Comparison of ENCODE assay signal across 13 mouse cellular contexts in genomic region chr13:27996557-27996956, GRCm38 (mm10). TPM values are rescaled to one million over a fixed set of nuclear protein-coding genes. Genes with fewer than 3 reads are reported as not detected.
DNase-seq lines count a peak whose midpoint lies in the region; ATAC-seq and TF ChIP-seq lines count a peak whose summit lies in the region.
"Not testable (repeated sequence)": the region's sequence is repeated elsewhere in the genome, so short reads cannot be mapped to it uniquely, and the experiment has no call there.
"Had no signal": no experiment of that assay in that cellular context is flagged by ENCODE, and none has a peak within 500 bp of the region (broad histone marks: within the 10 kb centered on the region; RNA-seq: fewer than 3 reads in every experiment).

No protein-coding gene starts in this region.

- not testable (repeated sequence) for H3K4me3 ChIP-seq in kidney, embryonic 15.5 days (replicated peaks); lung, embryonic 14.5 days (ENCODE audit: low read depth, low read length); stomach, embryonic 14.5 days (ENCODE audit: low read depth, low read length)

- not testable (repeated sequence) for H3K27me3 ChIP-seq in kidney, embryonic 15.5 days; lung, embryonic 14.5 days (ENCODE audit: insufficient read depth, low read length); stomach, embryonic 14.5 days (ENCODE audit: control insufficient read depth, insufficient read depth, low read length)

- H3K4me2 ChIP-seq in kidney, embryonic 15.5 days; lung, embryonic 14.5 days; stomach, embryonic 14.5 days (replicated peaks; ENCODE audit: low read depth, low read length): not testable (repeated sequence)

- H3K4me1 ChIP-seq in kidney, embryonic 15.5 days; lung, embryonic 14.5 days (ENCODE audit: insufficient read depth); stomach, embryonic 14.5 days (ENCODE audit: control insufficient read depth, insufficient read depth, low read length): not testable (repeated sequence)

- H3K27ac ChIP-seq in kidney, embryonic 15.5 days; lung, embryonic 14.5 days (ENCODE audit: low read depth); stomach, embryonic 14.5 days (ENCODE audit: low read length): not testable (repeated sequence)

- DNase-seq in gonadal fat pad, adult 2 months (ENCODE audit: low read depth) = peak; percentile 14
- peak; percentile 22 for DNase-seq in kidney, adult 11 months
- peak; percentile 1 to 38 for DNase-seq in kidney, postnatal 36 days
- peak; percentile 43 for DNase-seq in lung, embryonic 14.5 days

- not testable (repeated sequence) for H3K9me3 ChIP-seq in kidney, embryonic 15.5 days (replicated peaks); lung, embryonic 14.5 days (ENCODE audit: low read depth, low read length); stomach, embryonic 14.5 days (ENCODE audit: control insufficient read depth, low read depth, low read length)

- WGBS in kidney, embryonic 15.5 days = 28% methylated on average over 3 of the region's 3 CpGs
- 51% methylated on average over 3 of the region's 3 CpGs for WGBS in lung, embryonic 14.5 days
- WGBS in stomach, embryonic 14.5 days = 56% methylated on average over 3 of the region's 3 CpGs

- not testable (repeated sequence) for H3K9ac ChIP-seq in kidney, embryonic 15.5 days; lung, embryonic 14.5 days; stomach, embryonic 14.5 days (replicated peaks; ENCODE audit: low read depth, low read length)

- not testable (repeated sequence) for H3K36me3 ChIP-seq in kidney, embryonic 15.5 days; lung, embryonic 14.5 days (ENCODE audit: insufficient read depth); stomach, embryonic 14.5 days (ENCODE audit: control insufficient read depth, insufficient read depth, low read length)

- peak; percentile 94 for ATAC-seq in kidney, embryonic 15.5 days (replicated peaks; ENCODE audit: low FRiP score)
- 0 out of 2 replicates have a peak, but pooled peaks have one; percentile 44 for ATAC-seq in lung, embryonic 14.5 days (ENCODE audit: insufficient read depth)
- ATAC-seq in stomach, embryonic 14.5 days (ENCODE audit: insufficient number of reproducible peaks, insufficient read depth, low FRiP score, low read depth) = 0 out of 2 replicates have a peak, but pooled peaks have one; percentile 28

- TF ChIP-seq CTCF in lung, embryonic 14.5 days (IDR thresholded peaks at IDR 0.05; ENCODE audit: low read depth) = not testable (repeated sequence)

RNA-seq across cellular contexts. Expression of gene Prl4a1, which starts 19.5 kb away (rescaled TPM):
- not detected in 2 replicates for polyA plus RNA-seq in gonadal fat pad, adult 2 months (2012; rRNA removed)
- not detected in 2 replicates for polyA plus RNA-seq in kidney, embryonic 15.5 days (2015; fragmentation: Nextera tagmentation; extraction: Ambion mirVana)
- not detected in 2 replicates for polyA plus RNA-seq in lung, embryonic 14.5 days (2014; fragmentation: Nextera tagmentation; extraction: Ambion mirVana)
- polyA plus RNA-seq in stomach, embryonic 14.5 days (2014; fragmentation: Nextera tagmentation; extraction: Ambion mirVana) = not detected in 2 replicates
- polyA plus RNA-seq: adrenal gland, adult 2 months; embryonic facial prominence, embryonic 13.5 days; forebrain, embryonic 13.5 days; forebrain, postnatal 0 days; heart, embryonic 12.5 days; heart, embryonic 16.5 days; hindbrain, embryonic 10.5 days had no signal

Comparison
In these comparisons a context has a peak if more than half of its experiments do, and no peak if none do; other contexts are left out.
1. ATAC-seq: peak in every context shown above with its lines; median percentile 94 in kidney, embryonic 15.5 days; 44 in lung, embryonic 14.5 days; 28 in stomach, embryonic 14.5 days.